Mouse (Mus musculus) myocyte (in vitro differentiated cells): ENCODE data around the gene Gm45716. TPM values are rescaled to one million over a fixed set of nuclear protein-coding genes. Genes with fewer than 3 reads are reported as not detected.

ENCODE experiments used
- H3K27me3 ChIP-seq: one replicate; pipeline ENCODE4 v1.6.1; 2011; ENCODE audit not compliant: control insufficient read depth, insufficient read depth, insufficient read length
- H3K36me3 ChIP-seq: one replicate; pipeline ENCODE4 v1.6.1; 2011; ENCODE audit not compliant: control insufficient read depth, insufficient read depth
- H3K4me2 ChIP-seq: one replicate; pipeline ENCODE4 v1.6.1; 2011; ENCODE audit warnings: low read depth, control low read depth
- H3K4me3 ChIP-seq: one replicate; pipeline ENCODE4 v1.5.1; 2011; ENCODE audit warnings: mild to moderate bottlenecking, control low read depth, moderate library complexity
- H3K79me2 ChIP-seq: one replicate; pipeline ENCODE4 v1.6.1; 2011; ENCODE audit not compliant: control insufficient read depth, insufficient read depth
- H3ac ChIP-seq: one replicate; pipeline ENCODE4 v1.6.1; 2011; ENCODE audit not compliant: control insufficient read depth, insufficient read length
- CEBPB ChIP-seq: IDR thresholded peaks from 2 replicates; pipeline ENCODE4 v1.6.1; 2011; ENCODE audit warnings: mild to moderate bottlenecking, moderate library complexity; ENCODE audit not compliant: poor library complexity, insufficient read depth, severe bottlenecking
- E2F4 ChIP-seq: IDR thresholded peaks from one replicate; pipeline ENCODE4 v1.6.1; 2011; ENCODE audit warnings: mild to moderate bottlenecking, control low read depth, moderate library complexity; ENCODE audit not compliant: insufficient read depth
- MAX ChIP-seq: IDR thresholded peaks from one replicate; pipeline ENCODE4 v1.6.1; 2011; ENCODE audit warnings: low read depth, mild to moderate bottlenecking, control low read depth
- MYOD1 ChIP-seq, 3 experiments: IDR thresholded peaks; one replicate each; pipeline ENCODE4 v1.6.1; 2011; ENCODE audit warnings: control low read depth in 2 of 3, low read depth in 2 of 3, mild to moderate bottlenecking in 2 of 3, moderate library complexity in 1 of 3; ENCODE audit not compliant: insufficient read length in 2 of 3, control insufficient read depth in 1 of 3
- MYOG ChIP-seq, 3 experiments: IDR thresholded peaks; one replicate each; pipeline ENCODE4 v1.6.1; 2011; ENCODE audit warnings: control low read depth in 2 of 3, low read depth in 2 of 3, mild to moderate bottlenecking in 2 of 3; ENCODE audit not compliant: insufficient read length in 2 of 3, control insufficient read depth in 1 of 3, insufficient read depth in 1 of 3
- POLR2A ChIP-seq: IDR thresholded peaks from one replicate; pipeline ENCODE4 v1.6.1; 2011; ENCODE audit warnings: low read depth, mild to moderate bottlenecking, control low read depth, moderate library complexity; ENCODE audit not compliant: insufficient read length
- POLR2AphosphoS2 ChIP-seq: IDR thresholded peaks from one replicate; pipeline ENCODE4 v1.6.1; 2011; ENCODE audit warnings: low read depth, control low read depth; ENCODE audit not compliant: insufficient read length
- REST ChIP-seq: IDR thresholded peaks from one replicate; pipeline ENCODE4 v1.6.1; 2011; ENCODE audit warnings: mild to moderate bottlenecking, control low read depth, moderate library complexity; ENCODE audit not compliant: insufficient read depth, insufficient read length
- SRF ChIP-seq: IDR thresholded peaks from one replicate; pipeline ENCODE4 v1.6.1; 2011; ENCODE audit warnings: low read depth; ENCODE audit not compliant: control insufficient read depth, insufficient read length
- TCF12 ChIP-seq: IDR thresholded peaks from one replicate; pipeline ENCODE4 v1.6.1; 2011; ENCODE audit warnings: mild to moderate bottlenecking, control low read depth; ENCODE audit not compliant: poor library complexity, insufficient read depth, severe bottlenecking
- TCF3 ChIP-seq: IDR thresholded peaks from one replicate; pipeline ENCODE4 v1.6.1; 2011; ENCODE audit warnings: low read depth, control low read depth; ENCODE audit not compliant: insufficient read length
- USF1 ChIP-seq: IDR thresholded peaks from one replicate; pipeline ENCODE4 v1.6.1; 2011; ENCODE audit warnings: low read depth, mild to moderate bottlenecking, control low read depth, moderate library complexity
- polyA plus RNA-seq: library from polyadenylated mRNA; unstranded; fragments of >200 nt; fragmentation: generic; extraction: Trizol; gene quantifications from one replicate; pipeline ENCODE4 v1.2.1, GENCODE M21; 2012; ENCODE audit warnings: missing spikeins

Gene Gm45716
- polyA plus RNA-seq, 1 experiment, result 3.0 TPM

DNA sequence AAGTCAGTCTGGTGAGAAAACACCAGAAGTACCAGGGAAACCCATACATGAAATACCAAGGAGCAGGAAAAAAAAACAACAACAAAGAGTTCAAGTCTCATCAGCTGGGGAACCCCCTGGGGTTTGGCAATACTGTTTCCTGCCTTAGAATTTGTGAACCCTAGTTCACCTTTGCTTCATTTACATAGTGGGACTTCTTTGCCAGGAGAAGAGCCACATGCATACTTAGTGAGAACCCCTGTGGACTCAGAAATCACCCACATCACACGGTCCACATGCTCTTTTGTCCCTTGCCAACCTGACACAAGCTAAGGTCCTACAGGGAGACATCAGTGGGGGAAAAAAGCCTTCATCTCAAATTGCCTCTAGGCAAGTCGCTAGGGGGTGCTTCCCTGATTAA is 51.2 kb downstream of the Gm45716 start:
- Histone ChIP-seq H3ac (no peak overlapping the region), H3K27me3 (no peaks in the 10 kb centered on the region), H3K79me2 (no peaks in the 10 kb centered on the region), H3K36me3 (no peaks in the 10 kb centered on the region), H3K4me3 (no peak overlapping the region), H3K4me2 (no peak overlapping the region)
- no peak for TF ChIP-seq USF1
- TF ChIP-seq E2F4, result no peak
- TF ChIP-seq CEBPB, result no peak
- no peak for TF ChIP-seq SRF
- no peak for TF ChIP-seq TCF12
- no peak for TF ChIP-seq POLR2A
- no peak for TF ChIP-seq MYOG (IDR thresholded peaks at IDR 0.05; ENCODE audit: control insufficient read depth in 1 of 3, insufficient read depth in 1 of 3, insufficient read length in 2 of 3, low read depth in 2 of 3)

GRCm38 (mm10) chr11:90240652-90241330 is 53.3 kb downstream of the Gm45716 start:
- Histone ChIP-seq H3ac (no peak overlapping the region), H3K4me3 (no peak overlapping the region), H3K4me2 (no peak overlapping the region), H3K27me3 (no peaks in the 10 kb centered on the region), H3K79me2 (no peaks in the 10 kb centered on the region), H3K36me3 (no peaks in the 10 kb centered on the region)
- TF ChIP-seq CEBPB (peak; percentile 45; the same call in 1 of the 2 replicates), MYOG (IDR thresholded peaks at IDR 0.05; ENCODE audit: control insufficient read depth in 1 of 3, insufficient read depth in 1 of 3, insufficient read length in 2 of 3, low read depth in 2 of 3) (no peak)

GRCm38 (mm10) chr11:90241874-90242273 is 54.4 kb downstream of the Gm45716 start:
- TF ChIP-seq REST, result no peak
- TF ChIP-seq E2F4, result no peak
- no peak for TF ChIP-seq MAX
- TF ChIP-seq MYOD1 (IDR thresholded peaks at IDR 0.05; ENCODE audit: control insufficient read depth in 1 of 3, insufficient read length in 2 of 3, low read depth in 2 of 3), result no peak
- no peak for TF ChIP-seq TCF12
- no peak for TF ChIP-seq MYOG (IDR thresholded peaks at IDR 0.05; ENCODE audit: control insufficient read depth in 1 of 3, insufficient read depth in 1 of 3, insufficient read length in 2 of 3, low read depth in 2 of 3)
- TF ChIP-seq USF1, result no peak
- TF ChIP-seq POLR2A, result no peak
- TF ChIP-seq TCF3, result no peak
- no peak for TF ChIP-seq CEBPB
- no peak for TF ChIP-seq POLR2AphosphoS2
- no peak for TF ChIP-seq SRF
- Histone ChIP-seq H3K27me3 (no peaks in the 10 kb centered on the region), H3K36me3 (no peaks in the 10 kb centered on the region), H3K4me3 (no peak overlapping the region), H3ac (no peak overlapping the region), H3K4me2 (no peak overlapping the region), H3K79me2 (no peaks in the 10 kb centered on the region)

DNA sequence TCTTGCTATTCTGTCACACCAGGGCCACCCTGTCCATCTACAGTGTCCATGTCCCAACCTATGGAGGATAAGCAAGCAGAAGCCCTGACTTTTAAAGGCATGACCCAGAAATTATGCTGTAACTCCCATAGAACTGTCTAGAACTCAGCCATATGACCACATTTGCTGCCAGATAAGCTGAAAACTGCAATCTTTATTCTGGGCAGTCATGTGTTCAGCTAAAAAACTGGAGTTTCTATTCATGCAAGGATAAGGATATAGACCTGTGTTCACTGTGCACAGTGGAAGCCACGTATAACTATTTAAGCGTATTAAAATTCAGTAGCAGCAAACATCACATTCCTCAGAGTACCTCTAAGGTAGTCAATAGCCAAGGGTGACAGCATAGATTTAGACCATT is 55.8 kb downstream of the Gm45716 start:
- Histone ChIP-seq H3K36me3 (no peaks in the 10 kb centered on the region), H3ac (no peak overlapping the region), H3K4me2 (no peak overlapping the region), H3K4me3 (no peak overlapping the region), H3K27me3 (no peaks in the 10 kb centered on the region), H3K79me2 (no peaks in the 10 kb centered on the region)
- TF ChIP-seq POLR2A (no peak), USF1 (no peak), MYOG (IDR thresholded peaks at IDR 0.05; ENCODE audit: control insufficient read depth in 1 of 3, insufficient read depth in 1 of 3, insufficient read length in 2 of 3, low read depth in 2 of 3) (no peak), REST (no peak), SRF (no peak), TCF12 (no peak), MAX (no peak), TCF3 (no peak), CEBPB (no peak), MYOD1 (IDR thresholded peaks at IDR 0.05; ENCODE audit: control insufficient read depth in 1 of 3, insufficient read length in 2 of 3, low read depth in 2 of 3) (no peak), POLR2AphosphoS2 (no peak)

GRCm38 (mm10) chr11:90245630-90246029 is 58.1 kb downstream of the Gm45716 start:
- Histone ChIP-seq H3K79me2 (peaks cover 11% of the 10 kb centered on the region), H3K4me3 (no peak overlapping the region), H3K36me3 (no peaks in the 10 kb centered on the region), H3K4me2 (no peak overlapping the region), H3K27me3 (no peaks in the 10 kb centered on the region), H3ac (no peak overlapping the region)
- TF ChIP-seq MYOD1 (IDR thresholded peaks at IDR 0.05; ENCODE audit: control insufficient read depth in 1 of 3, insufficient read length in 2 of 3, low read depth in 2 of 3), result no peak
- TF ChIP-seq REST, result no peak
- TF ChIP-seq USF1, result no peak
- TF ChIP-seq MAX, result no peak
- TF ChIP-seq TCF12, result no peak
- TF ChIP-seq MYOG (IDR thresholded peaks at IDR 0.05; ENCODE audit: control insufficient read depth in 1 of 3, insufficient read depth in 1 of 3, insufficient read length in 2 of 3, low read depth in 2 of 3), result no peak
- no peak for TF ChIP-seq POLR2AphosphoS2
- TF ChIP-seq TCF3, result no peak
- no peak for TF ChIP-seq E2F4
- TF ChIP-seq POLR2A, result no peak
- TF ChIP-seq SRF, result no peak
- TF ChIP-seq CEBPB, result no peak
